Mouse (Mus musculus): ENCODE results near the gene Brk1.
A peak's percentile ranks its signal among the peaks of the same experiment; 100 is the strongest.

Gene Brk1

GRCm38 (mm10) chr6:113608871-113609270, 4.3 kb downstream of the Brk1 start:
- H3K27me3 ChIP-seq (ENCODE audit: control insufficient read depth, insufficient read depth, low read length, poor library complexity, severe bottlenecking), result no peaks in the 10 kb centered on the region
- no peak for DNase-seq (ENCODE audit: low read depth, low spot score)
- no peaks in the 10 kb centered on the region; the same call in 1 of the 2 replicates for H3K36me3 ChIP-seq (ENCODE audit: control insufficient read depth, insufficient read depth, low read length, poor library complexity, severe bottlenecking)

- no peaks in the 10 kb centered on the region; the same call in 1 of the 2 replicates for H3K36me3 ChIP-seq (ENCODE audit: control insufficient read depth, insufficient read depth, low read length, poor library complexity, severe bottlenecking)
- H3K27me3 ChIP-seq (ENCODE audit: control insufficient read depth, insufficient read depth, low read length, poor library complexity, severe bottlenecking), result no peaks in the 10 kb centered on the region
- DNase-seq (ENCODE audit: low read depth, low spot score), result no peak
Measured at GRCm38 (mm10) chr6:113609293-113609692, 4.7 kb downstream of the Brk1 start.

DNA sequence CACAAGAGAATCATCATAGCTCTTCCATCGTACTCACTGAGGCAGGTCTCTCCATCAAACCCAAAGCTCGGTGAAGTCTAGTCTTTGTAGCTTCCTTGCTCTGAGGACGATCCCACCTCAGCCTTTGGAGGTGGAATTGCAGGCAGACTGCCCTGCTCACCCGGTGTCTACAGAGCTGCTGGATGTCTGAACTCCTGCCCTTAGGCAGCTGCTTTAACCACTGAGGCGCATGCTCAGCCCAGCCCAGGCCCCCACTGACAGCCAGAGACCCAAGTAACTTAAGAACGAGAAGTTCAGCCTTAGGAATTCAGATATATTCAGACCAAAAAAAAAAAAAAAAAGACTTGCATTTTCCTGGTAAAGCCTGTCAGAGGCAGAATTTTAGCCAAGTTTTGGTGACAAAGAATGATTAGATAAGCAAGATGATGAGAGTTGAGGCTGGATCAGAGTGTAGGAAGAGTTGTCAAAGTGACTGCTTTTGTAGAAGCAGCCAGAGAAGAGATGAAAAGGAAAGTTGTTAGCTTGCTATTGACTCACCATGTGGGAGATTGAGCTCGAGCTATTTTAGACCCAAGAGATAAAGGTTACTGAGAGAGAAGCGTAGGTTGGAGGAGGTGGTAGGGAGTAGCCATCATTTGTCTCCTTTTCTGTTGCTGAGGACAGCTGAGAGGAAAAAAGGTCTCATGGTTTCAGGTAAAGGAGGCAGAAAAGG, 7.8 kb downstream of the Brk1 start:
- H3K36me3 ChIP-seq (ENCODE audit: control insufficient read depth, insufficient read depth, low read length, poor library complexity, severe bottlenecking), result peaks cover 12% of the 10 kb centered on the region; the same call in 1 of the 2 replicates
- no peak for DNase-seq (ENCODE audit: low read depth, low spot score)
- no peaks in the 10 kb centered on the region for H3K27me3 ChIP-seq (ENCODE audit: control insufficient read depth, insufficient read depth, low read length, poor library complexity, severe bottlenecking)

GRCm38 (mm10) chr6:113614152-113614551, 9.6 kb downstream of the Brk1 start:
- H3K27me3 ChIP-seq (ENCODE audit: control insufficient read depth, insufficient read depth, low read length, poor library complexity, severe bottlenecking), result no peaks in the 10 kb centered on the region
- DNase-seq (ENCODE audit: low read depth, low spot score), result no peak
- H3K36me3 ChIP-seq (ENCODE audit: control insufficient read depth, insufficient read depth, low read length, poor library complexity, severe bottlenecking), result peaks cover 12% of the 10 kb centered on the region; the same call in 1 of the 2 replicates

DNA sequence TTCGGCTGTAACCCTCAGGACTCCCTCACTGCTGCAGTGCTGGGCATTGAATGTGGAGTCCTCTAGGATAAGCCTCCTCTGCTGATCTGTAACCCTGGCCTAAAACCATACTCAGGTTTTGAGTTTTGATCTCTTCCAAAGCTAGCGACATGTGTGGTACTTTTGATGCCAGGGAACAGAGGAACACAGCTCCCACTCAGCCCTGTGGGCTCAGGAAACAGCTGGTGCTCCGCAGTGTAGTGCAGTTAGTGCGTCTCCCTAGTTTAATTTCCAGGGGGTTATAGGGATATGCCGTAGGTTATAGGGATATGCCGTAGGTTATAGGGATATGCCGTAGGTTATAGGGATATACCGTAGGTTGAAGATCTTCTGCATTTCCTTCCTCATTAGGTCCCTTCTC, 10.4 kb downstream of the Brk1 start:
- DNase-seq (ENCODE audit: low read depth, low spot score), result no peak

DNA sequence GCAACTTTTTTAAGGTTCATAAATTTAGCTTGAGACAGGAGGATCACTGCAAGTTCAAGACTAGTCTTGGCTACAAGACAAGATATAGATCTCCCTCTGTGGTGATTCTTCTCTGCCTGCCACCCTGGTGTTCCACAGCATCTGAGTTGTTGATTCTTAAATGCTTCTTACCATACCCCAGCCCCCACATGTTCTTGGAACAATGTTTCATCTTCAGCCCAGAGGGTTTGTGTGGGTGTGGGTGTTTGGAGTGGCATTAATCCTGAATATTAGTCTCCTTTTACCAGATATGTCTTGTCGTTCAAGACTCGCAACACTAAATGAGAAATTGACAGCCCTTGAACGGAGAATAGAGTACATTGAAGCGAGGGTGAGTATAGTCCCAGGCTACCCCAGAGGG, 10.9 kb downstream of the Brk1 start:
- no peak for DNase-seq (ENCODE audit: low read depth, low spot score)
- no peaks in the 10 kb centered on the region for H3K27me3 ChIP-seq (ENCODE audit: control insufficient read depth, insufficient read depth, low read length, poor library complexity, severe bottlenecking)
- peaks cover 12% of the 10 kb centered on the region; the same call in 1 of the 2 replicates for H3K36me3 ChIP-seq (ENCODE audit: control insufficient read depth, insufficient read depth, low read length, poor library complexity, severe bottlenecking)

More for the DNA sequence above, 10.4 kb downstream of the Brk1 start:
- Histone ChIP-seq H3K27me3 (ENCODE audit: control insufficient read depth, insufficient read depth, low read length, poor library complexity, severe bottlenecking) (no peaks in the 10 kb centered on the region), H3K36me3 (ENCODE audit: control insufficient read depth, insufficient read depth, low read length, poor library complexity, severe bottlenecking) (peaks cover 12% of the 10 kb centered on the region; the same call in 1 of the 2 replicates)

DNA sequence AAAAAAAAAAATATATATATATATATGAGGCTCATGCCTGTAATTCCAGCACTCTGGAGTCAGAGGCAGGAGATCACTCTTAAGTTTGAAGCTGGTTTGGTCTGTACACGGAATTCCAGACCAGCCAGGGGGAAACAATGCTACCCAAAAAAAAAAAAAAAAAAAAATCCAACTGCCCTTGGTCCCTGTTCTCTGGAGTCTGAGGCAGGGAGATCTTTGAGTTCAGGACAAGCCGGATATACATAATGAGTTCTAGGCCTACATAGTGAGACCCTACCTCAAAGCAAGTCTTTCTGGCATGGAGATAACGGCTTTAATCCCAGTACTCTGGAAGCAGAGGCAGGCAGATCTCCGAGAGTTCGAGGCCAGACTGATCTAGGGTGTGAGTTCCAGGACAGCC, 18.8 kb downstream of the Brk1 start:
- Histone ChIP-seq H3K36me3 (ENCODE audit: control insufficient read depth, insufficient read depth, low read length, poor library complexity, severe bottlenecking) (no peaks in the 10 kb centered on the region; the same call in 1 of the 2 replicates), H3K27me3 (ENCODE audit: control insufficient read depth, insufficient read depth, low read length, poor library complexity, severe bottlenecking) (no peaks in the 10 kb centered on the region)
- no peak for DNase-seq (ENCODE audit: low read depth, low spot score)

GRCm38 (mm10) chr6:113623941-113624751, 19.6 kb downstream of the Brk1 start, which contains the start of gene Vhl:
TSS of gene Vhl (plus strand) at chr6:113623959.
- Histone ChIP-seq H3K27me3 (ENCODE audit: control insufficient read depth, insufficient read depth, low read length, poor library complexity, severe bottlenecking) (no peaks in the 10 kb centered on the region), H3K36me3 (ENCODE audit: control insufficient read depth, insufficient read depth, low read length, poor library complexity, severe bottlenecking) (no peaks in the 10 kb centered on the region; the same call in 1 of the 2 replicates)
- peak; percentile 85 for DNase-seq (ENCODE audit: low read depth, low spot score)

DNA sequence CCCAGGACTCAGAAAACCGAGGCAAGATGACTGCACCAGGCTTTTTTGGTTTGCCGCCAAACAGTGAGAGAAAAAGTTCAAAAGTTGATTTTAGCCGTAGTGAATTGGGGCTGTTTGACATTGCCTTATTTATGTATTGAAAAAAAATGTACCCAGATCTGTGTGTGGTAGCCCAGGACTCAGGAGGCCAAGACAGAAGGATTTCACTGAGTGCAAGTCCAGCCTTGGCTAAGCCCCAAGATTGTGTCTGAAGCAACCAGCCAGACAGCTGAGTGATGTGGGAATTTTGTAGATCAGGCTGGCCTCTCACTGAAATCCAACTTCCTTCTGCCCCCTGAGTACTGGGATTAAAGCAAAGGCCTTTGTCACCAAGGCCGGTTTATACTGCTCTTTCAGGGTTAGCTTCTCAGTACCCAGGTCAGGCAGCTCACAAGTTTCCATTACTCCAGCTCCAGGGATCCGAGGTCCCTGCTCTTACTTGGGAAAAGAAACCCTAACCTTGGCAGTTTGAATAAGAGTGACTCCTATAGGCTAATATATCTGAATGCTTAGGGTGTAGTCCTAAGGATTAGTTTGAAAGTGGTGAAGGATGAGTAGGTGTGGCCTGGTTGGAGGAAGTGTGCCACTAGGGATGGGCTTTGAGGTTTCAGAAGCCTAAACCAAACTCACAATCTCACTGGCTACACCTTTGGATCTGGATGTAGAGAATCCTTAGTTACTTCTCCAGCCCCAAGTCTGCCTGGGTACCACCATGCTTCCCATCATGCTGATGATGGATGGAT, 20.6 kb downstream of the Brk1 start:
- no peak for DNase-seq (ENCODE audit: low read depth, low spot score)
- Histone ChIP-seq H3K36me3 (ENCODE audit: control insufficient read depth, insufficient read depth, low read length, poor library complexity, severe bottlenecking) (no peaks in the 10 kb centered on the region; the same call in 1 of the 2 replicates), H3K27me3 (ENCODE audit: control insufficient read depth, insufficient read depth, low read length, poor library complexity, severe bottlenecking) (no peaks in the 10 kb centered on the region)

DNA sequence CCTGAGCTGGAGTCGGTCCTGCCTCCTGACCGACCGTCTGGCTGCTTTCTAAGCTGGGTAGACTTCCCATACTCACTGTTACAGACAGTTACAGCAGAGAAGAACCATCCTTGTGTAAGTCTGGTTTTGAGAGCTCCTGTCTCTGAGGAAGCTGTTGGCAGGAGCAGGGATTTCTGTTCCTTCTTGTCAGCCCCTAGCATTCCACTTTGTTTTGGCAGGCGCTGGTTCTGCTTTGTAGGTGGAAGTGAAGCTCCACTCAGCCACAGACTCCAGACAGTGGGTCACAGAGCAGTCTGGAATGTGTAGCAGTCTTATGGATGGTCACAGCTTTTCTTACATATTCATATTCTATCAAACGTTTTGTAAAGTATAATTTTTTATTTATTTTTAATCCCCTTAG, 25.8 kb downstream of the Brk1 start:
- no peak for DNase-seq (ENCODE audit: low read depth, low spot score)
- Histone ChIP-seq H3K36me3 (ENCODE audit: control insufficient read depth, insufficient read depth, low read length, poor library complexity, severe bottlenecking) (peaks cover 2% of the 10 kb centered on the region; the same call in 1 of the 2 replicates), H3K27me3 (ENCODE audit: control insufficient read depth, insufficient read depth, low read length, poor library complexity, severe bottlenecking) (no peaks in the 10 kb centered on the region)

DNA sequence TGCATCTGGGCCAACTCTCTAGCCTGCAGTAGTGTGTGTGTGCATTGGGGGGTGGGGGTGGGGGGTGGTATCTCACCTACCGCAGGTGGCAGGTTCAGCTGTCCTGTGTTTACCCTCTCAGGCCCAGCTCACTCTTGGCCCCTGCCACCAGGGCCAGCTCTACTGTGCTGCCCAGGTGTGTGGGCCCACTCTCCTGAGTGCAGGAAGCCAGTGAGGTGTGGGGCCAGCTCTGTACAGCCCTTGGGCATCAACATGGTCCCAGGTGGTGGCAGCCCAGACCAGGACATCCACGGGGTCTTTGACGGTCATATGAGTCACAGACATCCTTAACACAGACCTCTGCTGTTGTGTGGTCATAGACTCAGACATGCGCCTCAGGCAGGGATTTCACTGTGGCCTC, 28.3 kb downstream of the Brk1 start:
- Histone ChIP-seq H3K27me3 (ENCODE audit: control insufficient read depth, insufficient read depth, low read length, poor library complexity, severe bottlenecking) (no peaks in the 10 kb centered on the region), H3K36me3 (ENCODE audit: control insufficient read depth, insufficient read depth, low read length, poor library complexity, severe bottlenecking) (peaks cover 2% of the 10 kb centered on the region; the same call in 1 of the 2 replicates)
- no peak for DNase-seq (ENCODE audit: low read depth, low spot score)

DNA sequence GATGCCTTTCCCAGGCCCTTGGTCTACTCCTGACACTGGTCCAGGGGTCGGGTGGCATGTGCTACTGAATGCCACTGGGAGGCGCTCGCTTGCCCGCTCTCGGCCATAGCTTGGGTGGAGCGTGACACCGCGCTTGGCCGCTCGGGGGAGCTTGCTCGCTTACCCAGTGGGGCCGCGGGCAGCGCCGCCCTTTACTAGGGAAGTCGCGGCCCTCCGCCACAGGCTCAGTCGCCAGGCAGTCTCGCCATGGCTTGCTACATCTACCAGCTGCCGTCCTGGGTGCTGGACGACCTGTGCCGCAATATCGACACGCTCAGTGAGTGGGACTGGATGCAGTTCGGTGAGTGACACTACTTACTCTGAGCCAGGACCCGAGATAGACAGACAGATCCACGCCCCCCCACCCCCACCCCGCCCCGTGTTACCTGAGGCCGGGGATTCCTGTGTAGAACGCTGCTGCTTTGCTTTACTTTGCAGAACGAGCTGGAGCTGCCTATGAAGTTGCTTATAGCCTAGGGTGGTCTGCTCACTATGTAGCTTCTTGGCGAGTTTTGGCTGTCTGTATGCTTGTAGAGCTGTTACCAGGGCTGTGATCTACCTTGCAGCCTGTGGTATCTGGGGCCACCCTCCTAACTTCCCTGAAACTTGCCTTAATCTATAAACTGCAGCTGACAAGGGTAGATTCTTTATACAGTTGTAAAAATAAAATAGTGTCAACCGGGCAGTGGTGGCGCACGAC, 33.9 kb downstream of the Brk1 start, which contains the start of gene Irak2:
TSS of gene Irak2 (plus strand) at position 166 of the 739 bp plus-strand sequence.
- H3K27me3 ChIP-seq (ENCODE audit: control insufficient read depth, insufficient read depth, low read length, poor library complexity, severe bottlenecking), result no peaks in the 10 kb centered on the region
- H3K36me3 ChIP-seq (ENCODE audit: control insufficient read depth, insufficient read depth, low read length, poor library complexity, severe bottlenecking), result 0 out of 2 replicates have a peak, but pooled peaks cover 2% of the 10 kb centered on the region
- peak; percentile 96 for DNase-seq (ENCODE audit: low read depth, low spot score)

DNA sequence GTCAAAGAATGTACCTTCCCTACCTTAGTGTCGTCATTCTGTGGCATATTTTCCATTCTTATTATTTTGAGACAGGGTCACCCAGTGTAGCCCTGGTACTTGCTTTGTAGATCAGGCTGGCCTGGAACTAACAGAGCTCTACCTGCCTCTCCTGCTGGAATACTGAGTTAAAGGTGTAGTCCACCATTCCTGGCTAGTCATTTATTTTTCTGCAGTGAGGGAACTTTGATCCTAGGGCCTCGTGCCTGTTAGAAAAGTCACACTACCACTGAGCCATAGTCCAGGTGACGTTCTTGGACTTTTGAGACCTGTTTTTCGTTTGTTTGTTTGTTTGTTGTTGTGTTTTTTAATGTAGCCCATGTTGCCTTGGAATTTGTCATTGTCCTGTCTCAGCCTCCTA, 34.6 kb downstream of the Brk1 start:
- H3K27me3 ChIP-seq (ENCODE audit: control insufficient read depth, insufficient read depth, low read length, poor library complexity, severe bottlenecking), result no peaks in the 10 kb centered on the region
- DNase-seq (ENCODE audit: low read depth, low spot score), result no peak
- H3K36me3 ChIP-seq (ENCODE audit: control insufficient read depth, insufficient read depth, low read length, poor library complexity, severe bottlenecking), result 0 out of 2 replicates have a peak, but pooled peaks cover 2% of the 10 kb centered on the region

GRCm38 (mm10) chr6:113642605-113643004, 38.0 kb downstream of the Brk1 start:
- no peak for DNase-seq (ENCODE audit: low read depth, low spot score)
- Histone ChIP-seq H3K36me3 (ENCODE audit: control insufficient read depth, insufficient read depth, low read length, poor library complexity, severe bottlenecking) (0 out of 2 replicates have a peak, but pooled peaks cover 3% of the 10 kb centered on the region), H3K27me3 (ENCODE audit: control insufficient read depth, insufficient read depth, low read length, poor library complexity, severe bottlenecking) (no peaks in the 10 kb centered on the region)

All from splenic B cell, adult 2 months (primary cell).